Mouse (Mus musculus) testis, postnatal 10 days (tissue): ENCODE measurements around the gene Hist1h4i.

Experiments used
- DNase-seq: peaks from one replicate; pipeline ENCODE4 v3.0.0; 2021; ENCODE audit warnings: low spot score

The Hist1h4i gene

GRCm38 (mm10) chr13:22008707-22009106 is 32.5 kb downstream of the Hist1h4i start:
- no peak for DNase-seq

GRCm38 (mm10) chr13:22007872-22008271 is 33.3 kb downstream of the Hist1h4i start:
- no peak for DNase-seq

GRCm38 (mm10) chr13:22007121-22007510 is 34.0 kb downstream of the Hist1h4i start:
- no peak for DNase-seq

GRCm38 (mm10) chr13:22006334-22007120 is 34.6 kb downstream of the Hist1h4i start:
- peak; percentile 61 for DNase-seq

- peak; percentile 58 for DNase-seq
Observed at GRCm38 (mm10) chr13:22005605-22006333, 35.4 kb downstream of the Hist1h4i start.

- no peak for DNase-seq
Observed at GRCm38 (mm10) chr13:22001823-22002222, 39.3 kb downstream of the Hist1h4i start.

- no peak for DNase-seq
Observed at GRCm38 (mm10) chr13:22001346-22001745, 39.8 kb downstream of the Hist1h4i start.

- no peak for DNase-seq
Observed at GRCm38 (mm10) chr13:21999147-21999546, 42.0 kb downstream of the Hist1h4i start.

- no peak for DNase-seq
Observed at GRCm38 (mm10) chr13:21998412-21998811, 42.8 kb downstream of the Hist1h4i start.

- no peak for DNase-seq
Observed at GRCm38 (mm10) chr13:21997821-21998220, 43.3 kb downstream of the Hist1h4i start.

GRCm38 (mm10) chr13:21997201-21997820 is 43.9 kb downstream of the Hist1h4i start:
- DNase-seq = no peak

- DNase-seq = no peak
Observed at GRCm38 (mm10) chr13:21996840-21997185, 44.3 kb downstream of the Hist1h4i start.

- no peak for DNase-seq
Observed at GRCm38 (mm10) chr13:21996101-21996839, 44.9 kb downstream of the Hist1h4i start.

- DNase-seq = no peak
Observed at GRCm38 (mm10) chr13:21995331-21995914, 45.7 kb downstream of the Hist1h4i start.

- DNase-seq = no peak
Observed at GRCm38 (mm10) chr13:21994896-21995295, 46.3 kb downstream of the Hist1h4i start.

- no peak for DNase-seq
Observed at GRCm38 (mm10) chr13:21993957-21994738, 47.0 kb downstream of the Hist1h4i start.

GRCm38 (mm10) chr13:21992550-21992949 is 48.6 kb downstream of the Hist1h4i start:
- no peak for DNase-seq
